Mouse (Mus musculus): ENCODE results near the gene Gpr35. TPM values are rescaled to one million over a fixed set of nuclear protein-coding genes. Genes with fewer than 3 reads are reported as not detected.
A peak's percentile ranks its signal among the peaks of the same experiment; 100 is the strongest.

The Gpr35 gene
- polyA plus RNA-seq, 1 experiment: 1.0 TPM

DNA sequence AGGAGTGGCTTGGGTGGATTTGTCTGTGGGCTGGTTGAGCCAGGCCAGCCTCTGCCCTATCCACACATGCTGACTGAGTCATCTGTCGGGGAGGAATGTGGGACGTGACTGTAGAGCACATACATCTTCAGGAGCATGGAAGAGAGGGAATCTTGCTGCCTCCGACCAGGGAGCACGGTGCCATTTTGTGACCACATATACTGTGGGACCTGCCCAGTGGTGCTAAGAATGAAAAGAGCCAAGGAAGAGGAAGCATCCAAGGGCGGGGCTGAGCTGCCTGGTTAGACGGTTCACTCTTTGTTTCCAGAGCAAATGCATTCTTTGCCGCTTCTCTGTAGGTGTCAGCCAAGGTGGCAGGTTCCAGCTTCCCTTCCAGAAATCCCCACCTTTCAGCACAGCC is 28.0 kb downstream of the Gpr35 start:
- H3K36me3 ChIP-seq (ENCODE audit: control insufficient read depth, insufficient read depth): no peaks in the 10 kb centered on the region
- H3K27me3 ChIP-seq (ENCODE audit: control insufficient read depth, insufficient read depth, insufficient read length): peaks cover 12% of the 10 kb centered on the region
- no peaks in the 10 kb centered on the region for H3K79me2 ChIP-seq (ENCODE audit: control insufficient read depth, insufficient read depth)
- peak overlapping the region; percentile 2 for H3K4me3 ChIP-seq
- TF ChIP-seq TCF12 (IDR thresholded peaks at IDR 0.05; ENCODE audit: insufficient read depth, poor library complexity, severe bottlenecking) (no peak), POLR2A (IDR thresholded peaks at IDR 0.05; ENCODE audit: insufficient read length, low read depth) (no peak), E2F4 (IDR thresholded peaks at IDR 0.05; ENCODE audit: insufficient read depth) (no peak), MYOD1 (IDR thresholded peaks at IDR 0.05; ENCODE audit: control insufficient read depth in 1 of 3, insufficient read length in 2 of 3, low read depth in 2 of 3) (no peak), TCF3 (IDR thresholded peaks at IDR 0.05; ENCODE audit: insufficient read length, low read depth) (no peak), SRF (IDR thresholded peaks at IDR 0.05; ENCODE audit: control insufficient read depth, insufficient read length, low read depth) (no peak), REST (IDR thresholded peaks at IDR 0.05; ENCODE audit: insufficient read depth, insufficient read length) (no peak), USF1 (IDR thresholded peaks at IDR 0.05; ENCODE audit: low read depth) (no peak), MYOG (IDR thresholded peaks at IDR 0.05; ENCODE audit: control insufficient read depth in 1 of 3, insufficient read depth in 1 of 3, insufficient read length in 2 of 3, low read depth in 2 of 3) (no peak), MAX (IDR thresholded peaks at IDR 0.05; ENCODE audit: low read depth) (no peak)
- peak overlapping the region; percentile 58 for H3K4me2 ChIP-seq (ENCODE audit: low read depth)
- H3ac ChIP-seq (ENCODE audit: control insufficient read depth, insufficient read length): no peak overlapping the region

DNA sequence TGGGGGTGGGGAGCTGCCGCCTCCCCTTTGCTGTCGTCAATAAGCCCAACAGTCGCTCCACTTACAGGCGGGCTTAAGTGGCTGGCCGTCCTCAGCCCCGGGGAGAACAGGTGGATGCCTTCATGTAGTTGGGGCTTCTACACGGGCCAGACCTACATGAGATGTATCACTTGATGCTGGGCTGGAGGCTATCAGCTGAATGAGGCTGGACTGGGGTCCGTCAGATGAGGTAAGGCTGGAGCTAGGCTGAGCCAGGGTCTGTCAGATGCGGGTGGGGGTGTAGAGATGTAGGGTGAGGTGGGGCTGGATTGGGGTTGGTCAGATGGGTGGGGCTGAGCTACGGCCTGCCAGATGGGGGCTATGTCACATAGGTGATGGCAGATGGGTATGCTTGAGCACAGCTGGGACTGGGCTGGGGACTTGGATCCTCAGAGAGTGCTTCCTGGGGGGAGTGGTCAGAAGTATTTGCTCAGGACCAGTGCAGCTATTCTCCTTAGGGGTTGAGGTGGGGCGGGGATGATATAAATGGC is 28.5 kb downstream of the Gpr35 start:
- no peak for TF ChIP-seq TCF3 (IDR thresholded peaks at IDR 0.05; ENCODE audit: insufficient read length, low read depth)
- TF ChIP-seq SRF (IDR thresholded peaks at IDR 0.05; ENCODE audit: control insufficient read depth, insufficient read length, low read depth): no peak
- no peak for TF ChIP-seq MYOG (IDR thresholded peaks at IDR 0.05; ENCODE audit: control insufficient read depth in 1 of 3, insufficient read depth in 1 of 3, insufficient read length in 2 of 3, low read depth in 2 of 3)
- TF ChIP-seq MYOD1 (IDR thresholded peaks at IDR 0.05; ENCODE audit: control insufficient read depth in 1 of 3, insufficient read length in 2 of 3, low read depth in 2 of 3): no peak
- no peak for TF ChIP-seq E2F4 (IDR thresholded peaks at IDR 0.05; ENCODE audit: insufficient read depth)
- TF ChIP-seq POLR2A (IDR thresholded peaks at IDR 0.05; ENCODE audit: insufficient read length, low read depth): no peak
- no peak for TF ChIP-seq POLR2AphosphoS2 (IDR thresholded peaks at IDR 0.05; ENCODE audit: insufficient read length, low read depth)
- no peak for TF ChIP-seq TCF12 (IDR thresholded peaks at IDR 0.05; ENCODE audit: insufficient read depth, poor library complexity, severe bottlenecking)
- no peak for TF ChIP-seq USF1 (IDR thresholded peaks at IDR 0.05; ENCODE audit: low read depth)
- no peak for TF ChIP-seq CEBPB (IDR thresholded peaks at IDR 0.05; ENCODE audit: insufficient read depth, poor library complexity, severe bottlenecking)
- TF ChIP-seq MAX (IDR thresholded peaks at IDR 0.05; ENCODE audit: low read depth): no peak
- TF ChIP-seq REST (IDR thresholded peaks at IDR 0.05; ENCODE audit: insufficient read depth, insufficient read length): no peak

DNA sequence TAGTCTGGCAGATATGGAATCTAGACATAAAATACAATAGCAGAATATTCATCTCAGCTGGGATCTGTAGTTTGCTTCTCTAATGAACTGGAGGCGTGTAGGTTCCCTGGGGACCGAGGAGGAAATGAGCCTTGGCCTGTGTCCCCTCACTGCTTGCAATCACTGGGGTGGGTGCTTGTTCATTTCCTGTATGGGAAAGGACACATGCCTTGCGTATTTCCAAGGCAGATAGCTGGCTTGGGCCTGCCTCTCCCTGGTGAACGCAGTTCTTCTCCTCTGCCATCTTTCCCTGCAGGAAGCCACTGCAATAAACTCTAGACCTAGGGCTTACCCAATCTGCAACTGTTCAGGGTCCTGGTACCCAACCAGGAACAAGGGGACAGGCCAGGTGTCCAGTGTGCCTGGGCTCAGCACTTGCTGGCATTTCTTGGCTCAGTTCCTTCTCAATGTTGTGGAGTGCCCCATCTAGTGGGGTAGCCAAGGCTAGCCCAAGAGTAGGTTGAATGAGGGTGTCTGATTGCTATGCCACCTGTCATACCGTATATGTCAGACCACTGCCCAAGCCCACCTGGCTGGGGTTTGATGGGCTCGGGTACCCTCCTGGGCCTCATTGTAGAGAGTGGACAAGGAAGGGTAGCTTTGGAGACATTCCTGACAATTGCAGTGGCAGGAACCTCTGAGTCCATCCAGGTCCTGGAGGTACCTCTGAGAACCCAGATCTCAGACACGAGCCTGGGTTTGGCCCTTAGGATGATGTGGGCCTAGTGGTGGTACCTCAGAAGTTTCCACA is 30.6 kb downstream of the Gpr35 start:
- peaks cover 12% of the 10 kb centered on the region for H3K27me3 ChIP-seq (ENCODE audit: control insufficient read depth, insufficient read depth, insufficient read length)
- TF ChIP-seq TCF12 (IDR thresholded peaks at IDR 0.05; ENCODE audit: insufficient read depth, poor library complexity, severe bottlenecking) (no peak), USF1 (IDR thresholded peaks at IDR 0.05; ENCODE audit: low read depth) (no peak)
- H3K36me3 ChIP-seq (ENCODE audit: control insufficient read depth, insufficient read depth): no peaks in the 10 kb centered on the region
- H3K79me2 ChIP-seq (ENCODE audit: control insufficient read depth, insufficient read depth): no peaks in the 10 kb centered on the region
- H3K4me2 ChIP-seq (ENCODE audit: low read depth): peak overlapping the region; percentile 30
- no peak overlapping the region for H3ac ChIP-seq (ENCODE audit: control insufficient read depth, insufficient read length)
- no peak overlapping the region for H3K4me3 ChIP-seq

More for the DNA sequence above, 28.5 kb downstream of the Gpr35 start:
- H3K4me3 ChIP-seq: peak overlapping the region; percentile 2
- no peak overlapping the region for H3ac ChIP-seq (ENCODE audit: control insufficient read depth, insufficient read length)
- no peaks in the 10 kb centered on the region for H3K36me3 ChIP-seq (ENCODE audit: control insufficient read depth, insufficient read depth)
- peaks cover 12% of the 10 kb centered on the region for H3K27me3 ChIP-seq (ENCODE audit: control insufficient read depth, insufficient read depth, insufficient read length)
- no peaks in the 10 kb centered on the region for H3K79me2 ChIP-seq (ENCODE audit: control insufficient read depth, insufficient read depth)
- peak overlapping the region; percentile 58 for H3K4me2 ChIP-seq (ENCODE audit: low read depth)

DNA sequence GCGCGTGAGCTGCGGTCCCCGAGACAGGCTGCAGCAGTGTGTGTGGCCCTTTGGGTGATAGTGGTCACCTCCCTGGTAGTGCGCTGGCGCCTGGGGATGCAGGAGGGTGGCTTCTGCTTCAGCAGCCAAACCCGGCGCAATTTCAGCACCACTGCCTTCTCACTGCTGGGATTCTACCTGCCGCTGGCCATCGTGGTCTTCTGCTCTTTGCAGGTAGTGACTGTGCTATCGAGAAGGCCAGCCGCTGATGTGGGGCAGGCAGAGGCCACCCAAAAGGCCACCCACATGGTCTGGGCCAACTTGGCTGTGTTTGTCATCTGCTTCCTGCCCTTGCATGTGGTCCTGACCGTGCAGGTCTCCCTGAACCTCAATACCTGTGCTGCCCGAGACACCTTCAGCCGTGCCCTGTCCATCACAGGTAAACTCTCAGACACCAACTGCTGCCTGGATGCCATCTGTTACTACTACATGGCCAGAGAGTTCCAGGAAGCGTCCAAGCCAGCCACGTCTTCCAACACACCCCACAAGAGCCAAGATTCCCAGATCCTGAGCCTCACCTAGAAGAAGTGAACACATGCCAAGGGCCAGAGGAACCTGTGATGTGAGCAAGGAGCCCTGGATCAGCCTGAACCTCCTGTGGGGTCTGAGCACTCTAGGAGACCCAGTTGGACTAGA is 32.4 kb downstream of the Gpr35 start:
- no peak overlapping the region for H3K4me2 ChIP-seq (ENCODE audit: low read depth)
- H3K4me3 ChIP-seq: no peak overlapping the region
- no peaks in the 10 kb centered on the region for H3K36me3 ChIP-seq (ENCODE audit: control insufficient read depth, insufficient read depth)
- no peaks in the 10 kb centered on the region for H3K79me2 ChIP-seq (ENCODE audit: control insufficient read depth, insufficient read depth)
- peaks cover 12% of the 10 kb centered on the region for H3K27me3 ChIP-seq (ENCODE audit: control insufficient read depth, insufficient read depth, insufficient read length)
- TF ChIP-seq MYOD1 (IDR thresholded peaks at IDR 0.05; ENCODE audit: control insufficient read depth in 1 of 3, insufficient read length in 2 of 3, low read depth in 2 of 3) (no peak), MAX (IDR thresholded peaks at IDR 0.05; ENCODE audit: low read depth) (no peak), E2F4 (IDR thresholded peaks at IDR 0.05; ENCODE audit: insufficient read depth) (no peak), REST (IDR thresholded peaks at IDR 0.05; ENCODE audit: insufficient read depth, insufficient read length) (no peak), CEBPB (IDR thresholded peaks at IDR 0.05; ENCODE audit: insufficient read depth, poor library complexity, severe bottlenecking) (no peak), MYOG (IDR thresholded peaks at IDR 0.05; ENCODE audit: control insufficient read depth in 1 of 3, insufficient read depth in 1 of 3, insufficient read length in 2 of 3, low read depth in 2 of 3) (no peak), USF1 (IDR thresholded peaks at IDR 0.05; ENCODE audit: low read depth) (no peak)
- H3ac ChIP-seq (ENCODE audit: control insufficient read depth, insufficient read length): no peak overlapping the region
